Mouse (Mus musculus) small intestine, adult 2 months (tissue): ENCODE data around the gene As3mt.

Experiments used
- CTCF ChIP-seq: fragments of 200-500 bp; IDR thresholded peaks from 2 replicates; pipeline ENCODE4 v1.5.1; 2012; ENCODE audit warnings: low read depth, mild to moderate bottlenecking, control low read depth, inconsistent platforms, low read length, moderate library complexity, mixed read lengths; ENCODE audit not compliant: insufficient replicate concordance, insufficient read length; ENCODE audit errors: extremely low read depth
- POLR2A ChIP-seq: fragments of 200-500 bp; IDR thresholded peaks from 2 replicates; pipeline ENCODE4 v1.6.1; 2012; ENCODE audit warnings: low read depth, mild to moderate bottlenecking, control low read depth, inconsistent platforms, low read length, moderate library complexity

DNA sequence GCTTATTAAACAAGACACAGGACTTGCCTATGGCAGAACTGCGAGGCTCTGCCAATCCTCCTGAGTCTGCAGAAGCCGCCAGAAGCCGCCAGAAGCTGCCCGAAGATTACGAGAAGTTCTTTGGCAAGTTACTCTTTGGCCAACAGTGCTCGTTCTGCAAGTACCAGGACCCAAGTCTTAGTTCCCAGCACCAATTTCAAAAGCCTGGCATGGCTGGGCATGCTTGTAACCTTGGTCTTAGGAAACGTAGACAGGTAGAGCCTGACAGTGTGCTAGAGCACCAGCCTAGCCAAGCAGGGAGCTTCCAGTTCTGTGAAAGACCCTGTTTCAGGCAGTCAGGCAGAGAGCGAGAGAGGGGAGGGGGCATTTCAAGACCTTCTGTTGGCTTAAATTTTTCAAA is 10.8 kb upstream of the As3mt start:
- no peak for TF ChIP-seq POLR2A
- no peak for TF ChIP-seq CTCF
